17 mouse cellular contexts compared by ENCODE assay signal in the genomic region with DNA sequence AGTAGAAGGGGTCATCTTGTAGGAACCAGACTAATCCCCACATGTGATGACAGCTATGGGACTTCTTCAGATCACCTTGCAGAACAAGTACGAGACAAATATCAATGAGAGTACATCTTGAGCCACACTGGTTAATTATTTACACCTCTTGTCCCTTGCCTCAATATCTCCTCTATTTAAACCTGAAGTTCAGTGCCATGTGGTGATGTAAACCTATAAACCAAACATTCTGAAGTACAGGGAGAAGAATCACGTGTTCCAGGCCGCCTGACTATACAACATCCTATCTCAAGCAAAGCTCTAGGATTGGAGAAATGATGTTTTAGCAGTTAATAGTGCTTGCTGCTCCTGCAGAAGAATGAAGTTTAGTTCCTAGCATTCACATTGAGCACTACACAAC.
"Had no signal": no experiment of that assay in that cellular context is flagged by ENCODE, and none has a peak within 500 bp of the region (broad histone marks: within the 10 kb centered on the region; RNA-seq: fewer than 3 reads in every experiment).

No protein-coding gene starts in this region.

- ATAC-seq: midbrain, embryonic 13.5 days; midbrain, embryonic 15.5 days had no signal

- H3K9me3 ChIP-seq: midbrain, embryonic 10.5 days; midbrain, embryonic 13.5 days; midbrain, embryonic 15.5 days; neural tube, embryonic 13.5 days; neural tube, embryonic 15.5 days; stomach, embryonic 15.5 days had no signal

- H3K27me3 ChIP-seq: midbrain, embryonic 13.5 days; midbrain, embryonic 15.5 days; neural tube, embryonic 13.5 days; neural tube, embryonic 15.5 days; stomach, embryonic 15.5 days had no signal

- H3K4me3 ChIP-seq: midbrain, embryonic 10.5 days; midbrain, embryonic 13.5 days; midbrain, embryonic 15.5 days; myocyte; neural tube, embryonic 13.5 days; neural tube, embryonic 15.5 days; stomach, embryonic 15.5 days had no signal

- H3K9ac ChIP-seq: liver, embryonic 14.5 days; lung, embryonic 14.5 days; midbrain, embryonic 13.5 days; midbrain, embryonic 15.5 days; neural tube, embryonic 13.5 days; neural tube, embryonic 15.5 days; stomach, embryonic 15.5 days had no signal

- H3K4me2 ChIP-seq: lung, embryonic 14.5 days; midbrain, embryonic 13.5 days; midbrain, embryonic 15.5 days; neural tube, embryonic 13.5 days; neural tube, embryonic 15.5 days; stomach, embryonic 15.5 days had no signal

- H3K4me1 ChIP-seq: midbrain, embryonic 10.5 days; midbrain, embryonic 13.5 days; midbrain, embryonic 15.5 days; neural tube, embryonic 15.5 days; stomach, embryonic 15.5 days had no signal

- H3K27ac ChIP-seq: liver, embryonic 14.5 days; midbrain, embryonic 10.5 days; midbrain, embryonic 13.5 days; midbrain, embryonic 15.5 days; neural tube, embryonic 13.5 days; neural tube, embryonic 15.5 days; stomach, embryonic 15.5 days; stomach, postnatal 0 days had no signal

- DNase-seq: lung, adult 18-20 months; lung, embryonic 14.5 days; lung, postnatal 10 days; lung, postnatal 4 days; retina, postnatal 1 day; right cerebral cortex, adult 18-20 months; thymus, postnatal 14 days; thymus, postnatal 36 days had no signal
